Mouse (Mus musculus): ENCODE data around the gene Fmnl2.

Fmnl2 gene

GRCm38 (mm10) chr2:53129070-53129469 is 271.4 kb downstream of the Fmnl2 start:
- DNase-seq = no peak

GRCm38 (mm10) chr2:53131567-53131966 is 273.9 kb downstream of the Fmnl2 start:
- DNase-seq = no peak

- DNase-seq = no peak
Measured at GRCm38 (mm10) chr2:53146852-53147251, 289.2 kb downstream of the Fmnl2 start.

GRCm38 (mm10) chr2:53173966-53174365 is 316.3 kb downstream of the Fmnl2 start:
- DNase-seq = no peak

GRCm38 (mm10) chr2:53178966-53179365 is 321.3 kb downstream of the Fmnl2 start:
- no peak for DNase-seq

GRCm38 (mm10) chr2:53179876-53180275 is 322.2 kb downstream of the Fmnl2 start:
- DNase-seq = no peak
